Comparison of ENCODE assay signal across 11 mouse cellular contexts in the genomic region with DNA sequence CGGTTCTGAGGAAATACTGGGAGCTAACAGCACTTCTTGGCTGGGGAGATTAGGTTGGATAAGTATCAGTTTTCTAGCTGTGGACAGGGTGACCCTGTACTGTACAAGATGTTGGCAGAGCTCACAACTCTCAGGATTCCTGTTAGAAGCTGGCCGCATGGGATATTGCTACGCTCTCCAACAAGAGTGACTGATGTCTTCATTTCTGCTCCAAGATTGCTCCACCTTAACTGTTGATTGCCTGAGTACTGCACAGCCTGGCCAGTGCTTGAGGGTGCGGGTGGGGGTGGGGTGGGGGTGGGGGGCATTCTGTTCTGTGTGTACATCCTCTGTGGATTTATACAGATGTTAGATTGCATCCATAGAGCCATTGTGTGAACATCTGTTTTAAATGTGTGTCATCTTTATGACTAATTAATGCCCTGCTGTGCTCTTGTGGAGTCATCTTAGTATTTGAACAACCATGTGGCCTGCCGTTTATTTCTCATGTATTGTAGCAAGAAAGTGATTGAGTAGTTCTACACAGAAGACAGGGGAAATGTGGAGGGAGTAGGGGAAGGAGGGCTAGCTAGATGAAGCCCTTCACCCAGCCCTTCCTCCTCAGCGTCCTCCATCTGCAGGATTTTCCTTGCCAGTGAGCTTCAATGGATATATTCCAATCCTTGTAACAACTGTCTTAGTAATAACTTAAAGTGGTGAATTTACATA. TPM values are rescaled to one million over a fixed set of nuclear protein-coding genes. Genes with fewer than 3 reads are reported as not detected.
DNase-seq lines count a peak whose midpoint lies in the region; ATAC-seq lines count a peak whose summit lies in the region.
"Had no signal": no experiment of that assay in that cellular context is flagged by ENCODE, and none has a peak within 500 bp of the region (broad histone marks: within the 10 kb centered on the region; RNA-seq: fewer than 3 reads in every experiment).

No protein-coding gene starts in this region.

- ATAC-seq in kidney, embryonic 16.5 days (ENCODE audit: low FRiP score, low TSS enrichment), result peak; percentile 16; the same call in 1 of the 2 replicates
- peak; percentile 42 for ATAC-seq in forebrain, embryonic 14.5 days
- no peak for ATAC-seq in activated CD4-positive, CD25-positive, alpha-beta regulatory T cell, adult 4 months
- ATAC-seq: Patski had no signal

- peak; percentile 56 for DNase-seq in adrenal gland, adult 2 months
- DNase-seq in adrenal gland, adult 18-20 months (ENCODE audit: low spot score in 2 of 2), result no peak
- DNase-seq in kidney, postnatal 10 days, result no peak
- no peak for DNase-seq in forebrain, embryonic 14.5 days (ENCODE audit: low spot score)
- peak; percentile 23 for DNase-seq in lung, postnatal 25 days (ENCODE audit: low spot score)
- DNase-seq in cerebellum, adult 11-12 months, result no peak
- DNase-seq: kidney, adult 9 months; left cerebral cortex, postnatal 4 days had no signal

- WGBS in kidney, embryonic 16.5 days, result 55% methylated on average over 6 of the region's 6 CpGs
- 60% methylated on average over 6 of the region's 6 CpGs for WGBS in forebrain, embryonic 14.5 days

- peaks cover 21% of the 10 kb centered on the region for H3K4me1 ChIP-seq in kidney, embryonic 16.5 days (ENCODE audit: insufficient read depth, low read length)
- no peaks in the 10 kb centered on the region for H3K4me1 ChIP-seq in forebrain, embryonic 14.5 days (ENCODE audit: control insufficient read depth, insufficient read depth, low read length)

- no peaks in the 10 kb centered on the region for H3K27me3 ChIP-seq in kidney, embryonic 16.5 days (ENCODE audit: insufficient read depth, low read length)
- H3K27me3 ChIP-seq in forebrain, embryonic 14.5 days (replicated peaks; ENCODE audit: control insufficient read depth, insufficient read depth, low read length), result no peaks in the 10 kb centered on the region
- H3K27me3 ChIP-seq: Patski had no signal

- no peaks in the 10 kb centered on the region; the same call in 1 of the 2 replicates for H3K9me3 ChIP-seq in kidney, embryonic 16.5 days (ENCODE audit: low read length)
- no peaks in the 10 kb centered on the region for H3K9me3 ChIP-seq in forebrain, embryonic 14.5 days (replicated peaks; ENCODE audit: control insufficient read depth, low read length)

- no peak overlapping the region for H3K4me3 ChIP-seq in kidney, embryonic 16.5 days (ENCODE audit: low read length)
- no peak overlapping the region for H3K4me3 ChIP-seq in forebrain, embryonic 14.5 days (ENCODE audit: low read depth, low read length)

- H3K36me3 ChIP-seq in kidney, embryonic 16.5 days (ENCODE audit: insufficient read depth, low read length), result no peaks in the 10 kb centered on the region
- H3K36me3 ChIP-seq in forebrain, embryonic 14.5 days (ENCODE audit: control insufficient read depth, insufficient read depth, low read length), result no peaks in the 10 kb centered on the region

- no peak overlapping the region for H3K9ac ChIP-seq in kidney, embryonic 16.5 days (replicated peaks; ENCODE audit: low read length)
- no peak overlapping the region for H3K9ac ChIP-seq in forebrain, embryonic 14.5 days (ENCODE audit: low read length)

- no peak overlapping the region for H3K4me2 ChIP-seq in kidney, embryonic 16.5 days (replicated peaks; ENCODE audit: low read depth, low read length)
- no peak overlapping the region for H3K4me2 ChIP-seq in forebrain, embryonic 14.5 days (ENCODE audit: low read length)

- H3K27ac ChIP-seq in kidney, embryonic 16.5 days (ENCODE audit: low read length), result no peak overlapping the region
- no peak overlapping the region for H3K27ac ChIP-seq in forebrain, embryonic 14.5 days (ENCODE audit: low read depth, low read length)

RNA-seq across cellular contexts. Expression of a gene that starts 19.0 kb away (rescaled TPM):
- total RNA-seq in adrenal gland, adult 2 months (2021), result 100 to 1,000 TPM; 134 to 206 TPM
- polyA plus RNA-seq in adrenal gland, adult 2 months (2012; rRNA removed), result 46.7 and 49.0 TPM in 2 replicates
- 100 to 1,000 TPM; 247 to 280 TPM for total RNA-seq in adrenal gland, adult 18-20 months (2021)
- 42.1 and 42.7 TPM in 2 replicates for polyA plus RNA-seq in kidney, embryonic 16.5 days (2015; fragmentation: Nextera tagmentation; extraction: Ambion mirVana)
- polyA plus RNA-seq in forebrain, embryonic 14.5 days (2014; fragmentation: Nextera tagmentation; extraction: Ambion mirVana), result 10.4 and 11.0 TPM in 2 replicates
- 1 to 10 TPM; 2.5 to 2.8 TPM for polyA plus RNA-seq in activated CD4-positive, CD25-positive, alpha-beta regulatory T cell, adult 4 months (2017; shearing (Covaris generic))

Comparison
In these comparisons a context has a peak if more than half of its experiments do, and no peak if none do; other contexts are left out.
1. DNase-seq: peak in adrenal gland, adult 2 months (single experiment) and lung, postnatal 25 days (single experiment); none in adrenal gland, adult 18-20 months (0 of 2), kidney, postnatal 10 days (single experiment), forebrain, embryonic 14.5 days (single experiment) and cerebellum, adult 11-12 months (single experiment).